Mouse (Mus musculus): ENCODE data around the gene Golga7b. TPM values are rescaled to one million over a fixed set of nuclear protein-coding genes. Genes with fewer than 3 reads are reported as not detected.

Gene Golga7b
- polyA plus RNA-seq, 1 experiment from 2014 or later: 0.52 TPM

- no peak for DNase-seq (ENCODE audit: low spot score)
Observed at GRCm38 (mm10) chr19:42293216-42293615, 45.8 kb downstream of the Golga7b start.

DNA sequence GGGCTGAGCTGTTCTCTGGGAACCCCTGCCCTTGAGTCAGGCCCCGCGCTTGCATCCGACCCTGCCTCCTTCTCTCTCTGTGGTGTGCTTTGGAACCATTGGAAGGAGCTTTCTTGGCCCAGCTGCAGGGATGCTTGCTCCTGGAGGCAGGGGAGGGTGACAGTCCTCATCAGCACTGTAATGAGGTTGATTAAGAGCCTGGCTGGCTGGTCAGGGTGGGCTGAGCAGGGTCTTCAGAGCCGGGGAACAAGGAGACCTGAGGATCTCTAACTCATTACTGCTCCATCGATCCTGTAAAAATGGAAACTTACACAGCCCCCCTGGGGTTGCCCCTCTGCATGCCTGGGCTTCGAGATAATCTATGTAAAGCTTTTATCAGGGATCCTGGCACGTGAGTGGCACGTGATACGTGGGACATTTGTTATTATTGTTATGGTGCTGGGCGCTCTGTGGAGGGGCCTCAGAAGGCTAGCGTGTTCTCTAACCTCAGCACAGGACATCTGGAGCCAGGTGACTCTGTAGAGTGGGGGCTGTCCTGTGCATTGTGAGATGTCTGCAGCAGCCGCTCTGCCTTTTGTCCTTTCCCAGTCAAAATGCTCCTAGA, 55.9 kb downstream of the Golga7b start:
- no peak for DNase-seq (ENCODE audit: low spot score)

GRCm38 (mm10) chr19:42304506-42304905, 57.1 kb downstream of the Golga7b start:
- DNase-seq (ENCODE audit: low spot score): no peak

- DNase-seq (ENCODE audit: low spot score): peak; percentile 21
Observed at GRCm38 (mm10) chr19:42305746-42306145, 58.4 kb downstream of the Golga7b start.

DNA sequence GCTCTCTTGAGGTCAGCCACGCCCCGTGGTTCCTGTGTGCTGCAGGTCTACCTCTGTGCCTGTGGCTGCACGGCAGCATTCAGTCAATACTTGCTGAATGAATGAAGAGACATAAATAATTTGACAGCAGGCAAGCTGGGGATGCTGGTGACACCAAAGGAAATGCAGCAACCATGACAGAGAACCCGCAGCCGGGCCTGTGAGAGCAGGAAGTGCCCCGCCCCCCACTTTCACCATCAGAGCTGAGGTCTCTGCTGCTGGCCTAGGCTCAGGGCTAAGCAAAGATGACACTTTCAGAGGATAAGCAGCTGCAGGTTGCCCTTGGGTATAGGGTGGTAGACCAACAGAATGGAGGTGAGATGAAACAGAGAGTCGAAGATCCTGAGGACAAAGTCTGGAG, 58.8 kb downstream of the Golga7b start:
- peak; percentile 74 for DNase-seq (ENCODE audit: low spot score)

- peak; percentile 16 for DNase-seq (ENCODE audit: low spot score)
Observed at GRCm38 (mm10) chr19:42307019-42307418, 59.6 kb downstream of the Golga7b start.

DNA sequence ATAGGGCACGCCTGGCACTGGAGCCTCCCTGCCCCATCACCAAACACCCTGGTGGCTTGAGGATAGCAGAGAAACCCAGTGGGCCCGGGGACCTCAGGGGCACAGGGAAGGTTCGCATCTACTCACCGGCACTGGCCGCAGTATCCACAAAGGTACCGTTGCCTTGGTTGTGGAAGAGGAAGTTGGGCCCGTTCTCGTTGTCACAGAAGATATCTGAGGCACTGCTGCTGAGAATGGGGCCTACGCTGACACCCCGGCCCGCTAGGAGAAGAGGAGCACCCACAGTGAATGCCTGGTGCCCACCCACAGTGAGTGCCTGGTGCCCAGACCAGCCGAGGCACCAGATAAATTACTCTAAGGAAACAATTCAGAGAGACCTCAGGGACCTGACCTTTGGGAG, 61.6 kb downstream of the Golga7b start:
- DNase-seq (ENCODE audit: low spot score): no peak

GRCm38 (mm10) chr19:42311332-42311731, 64.0 kb downstream of the Golga7b start:
- DNase-seq (ENCODE audit: low spot score): no peak

DNA sequence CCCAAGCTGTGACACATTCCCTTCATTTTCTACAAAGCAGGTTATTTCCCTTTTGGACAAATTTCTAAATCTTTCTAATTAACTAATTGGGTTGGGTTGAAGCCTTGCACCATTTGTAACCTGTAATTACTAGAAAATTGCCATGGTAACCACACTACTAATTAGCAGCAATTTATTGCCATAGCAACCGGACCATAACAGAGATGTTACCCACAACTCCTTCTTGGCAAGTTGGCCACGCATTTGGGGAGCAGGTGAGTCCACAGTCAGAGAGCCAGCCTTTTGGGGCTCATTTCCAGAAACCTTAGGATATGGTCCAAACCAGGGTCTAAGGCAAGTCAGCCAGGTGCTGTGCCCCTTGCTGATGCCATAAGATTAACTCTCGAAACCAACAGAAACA, 64.8 kb downstream of the Golga7b start:
- DNase-seq (ENCODE audit: low spot score): no peak

GRCm38 (mm10) chr19:42315070-42315679, 67.8 kb downstream of the Golga7b start:
- no peak for DNase-seq (ENCODE audit: low spot score)

GRCm38 (mm10) chr19:42315914-42316313, 68.5 kb downstream of the Golga7b start:
- DNase-seq (ENCODE audit: low spot score): peak; percentile 56

DNA sequence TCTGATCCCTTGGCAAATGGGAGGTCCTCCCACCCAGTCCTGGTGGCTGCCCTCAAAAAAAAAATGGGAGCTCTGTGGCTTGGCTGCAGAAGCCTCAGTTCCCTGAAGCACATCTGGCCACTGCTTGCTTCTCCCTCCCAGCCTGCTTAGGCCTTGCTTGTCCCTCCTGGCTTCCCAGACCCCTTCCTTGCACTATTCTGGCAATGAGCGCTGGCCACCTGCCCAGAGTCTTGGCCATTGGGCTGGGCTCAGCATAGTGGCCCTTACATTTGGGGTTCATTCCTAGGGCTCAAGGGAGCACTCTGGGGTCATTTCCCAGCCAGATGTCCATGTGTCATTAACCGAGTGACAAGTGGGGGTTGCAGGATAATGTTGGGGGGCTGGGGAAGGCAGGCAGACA, 69.2 kb downstream of the Golga7b start:
- no peak for DNase-seq (ENCODE audit: low spot score)

- no peak for DNase-seq (ENCODE audit: low spot score)
Observed at GRCm38 (mm10) chr19:42316998-42317397, 69.6 kb downstream of the Golga7b start.

- DNase-seq (ENCODE audit: low spot score): no peak
Observed at GRCm38 (mm10) chr19:42317648-42318425, 70.5 kb downstream of the Golga7b start.

Small RNA genes lying within 50 kb of the gene (microRNA-seq; reads per million reads assigned to microRNA genes)
- not detected for gene Gm26339 (ENCODE audit: borderline number of aligned reads)
- not detected for gene Mir3085 (ENCODE audit: borderline number of aligned reads)

Other genes with a start within 250 kb of the Golga7b start
- gene Ankrd2, start 211.6 kb upstream of the Golga7b start, polyA plus RNA-seq (2015; fragmentation: Nextera tagmentation; extraction: Ambion mirVana): 0.21 TPM in 1 of 2 replicates, not detected in the other
- gene Hoga1, start 202.0 kb upstream of the Golga7b start, polyA plus RNA-seq (2015; fragmentation: Nextera tagmentation; extraction: Ambion mirVana): 0.77 and 1.4 TPM in 2 replicates
- not detected in 2 replicates for gene 4933411K16Rik, start 195.3 kb upstream of the Golga7b start, polyA plus RNA-seq (2015; fragmentation: Nextera tagmentation; extraction: Ambion mirVana)
- gene Morn4, start 161.2 kb upstream of the Golga7b start, polyA plus RNA-seq (2015; fragmentation: Nextera tagmentation; extraction: Ambion mirVana): 1.8 and 2.2 TPM in 2 replicates
- gene Pi4k2a, start 157.1 kb upstream of the Golga7b start, polyA plus RNA-seq (2015; fragmentation: Nextera tagmentation; extraction: Ambion mirVana): 20.1 and 23.3 TPM in 2 replicates
- 20.6 and 21.3 TPM in 2 replicates for gene Avpi1, start 118.5 kb upstream of the Golga7b start, polyA plus RNA-seq (2015; fragmentation: Nextera tagmentation; extraction: Ambion mirVana)
- 3.4 and 5.3 TPM in 2 replicates for gene Marveld1, start 100.2 kb upstream of the Golga7b start, polyA plus RNA-seq (2015; fragmentation: Nextera tagmentation; extraction: Ambion mirVana)
- gene Zfyve27, start 83.6 kb upstream of the Golga7b start, polyA plus RNA-seq (2015; fragmentation: Nextera tagmentation; extraction: Ambion mirVana): 26.7 and 31.4 TPM in 2 replicates
- gene Sfrp5, start 45.3 kb upstream of the Golga7b start, polyA plus RNA-seq (2015; fragmentation: Nextera tagmentation; extraction: Ambion mirVana): 0.36 and 0.49 TPM in 2 replicates
- gene Crtac1, start 184.2 kb downstream of the Golga7b start, polyA plus RNA-seq (2015; fragmentation: Nextera tagmentation; extraction: Ambion mirVana): 0.53 and 0.87 TPM in 2 replicates

Measured in thymus, postnatal 0 days (tissue).